Mouse (Mus musculus): ENCODE measurements around the gene Trnau1ap.
"Not testable (repeated sequence)": the region's sequence is repeated elsewhere in the genome, so short reads cannot be mapped to it uniquely, and the experiment has no call there.

- not testable (repeated sequence) for TF ChIP-seq POLR2A (IDR thresholded peaks at IDR 0.05; ENCODE audit: low read depth, low read length); CTCF (IDR thresholded peaks at IDR 0.05; ENCODE audit: extremely low read depth, insufficient read length, insufficient replicate concordance, low read depth, low read length)
Measured at GRCm38 (mm10) chr4:132288840-132289239, 40.5 kb downstream of the Trnau1ap start.

Data from small intestine, adult 2 months (tissue).